Mouse (Mus musculus) heart, embryonic 10.5 days (tissue): Measurements from ENCODE around the gene Olfr288. TPM values are rescaled to one million over a fixed set of nuclear protein-coding genes. Genes with fewer than 3 reads are reported as not detected.

Experiments
- DNase-seq: peaks from one replicate; pipeline ENCODE4 v3.0.0-alpha.2; 2017; ENCODE audit warnings: low spot score
- H3K27ac ChIP-seq: fragments of 300-500 bp; sonication (generic); 2 replicates; pipeline ENCODE4 v1.5.1; 2016; ENCODE audit warnings: mild to moderate bottlenecking
- H3K27me3 ChIP-seq: fragments of 300-500 bp; sonication (generic); 2 replicates; pipeline ENCODE4 v1.6.1; 2016; ENCODE audit warnings: mild to moderate bottlenecking; ENCODE audit not compliant: poor library complexity, insufficient read depth, severe bottlenecking
- H3K36me3 ChIP-seq: fragments of 300-500 bp; sonication (generic); 2 replicates; pipeline ENCODE4 v1.6.1; 2016; ENCODE audit warnings: mild to moderate bottlenecking, moderate library complexity
- H3K4me1 ChIP-seq: fragments of 300-500 bp; sonication (generic); 2 replicates; pipeline ENCODE4 v1.6.1; 2016; ENCODE audit warnings: mild to moderate bottlenecking
- H3K4me3 ChIP-seq: fragments of 300-500 bp; sonication (generic); 2 replicates; pipeline ENCODE4 v1.5.1; 2016; ENCODE audit warnings: mild to moderate bottlenecking, moderate library complexity
- H3K9me3 ChIP-seq: fragments of 300-500 bp; sonication (generic); 2 replicates; pipeline ENCODE4 v1.6.1; 2016; ENCODE audit warnings: mild to moderate bottlenecking, moderate library complexity
- WGBS: fragments of 180-500 bp; shearing (Covaris S2); methylation state at CpG from one replicate; pipeline ENCODE4 v1.1.7; 2016; 5-methylcytosine and 5-hydroxymethylcytosine counted together
- polyA plus RNA-seq: library from polyadenylated mRNA; unstranded; fragments of >200 nt; fragmentation: Nextera tagmentation; extraction: Ambion mirVana; gene quantifications from 2 replicates; pipeline ENCODE4 v1.2.1, GENCODE M21; 2016

The Olfr288 gene
- polyA plus RNA-seq, 1 experiment from 2014 or later: not detected

GRCm38 (mm10) chr15:98139763-98140162 lies 55.6 kb downstream of the Olfr288 start:
- H3K4me3 ChIP-seq: no peak overlapping the region
- WGBS: 91% methylated on average over 7 of the region's 7 CpGs
- no peak for DNase-seq
- H3K9me3 ChIP-seq: no peaks in the 10 kb centered on the region
- no peak overlapping the region for H3K27ac ChIP-seq
- H3K4me1 ChIP-seq: peaks cover 7% of the 10 kb centered on the region; the same call in 1 of the 2 replicates
- peaks cover 75% of the 10 kb centered on the region for H3K36me3 ChIP-seq
- H3K27me3 ChIP-seq: no peaks in the 10 kb centered on the region

- Histone ChIP-seq H3K9me3 (no peaks in the 10 kb centered on the region), H3K27me3 (no peaks in the 10 kb centered on the region), H3K27ac (no peak overlapping the region), H3K4me1 (no peaks in the 10 kb centered on the region), H3K4me3 (no peak overlapping the region), H3K36me3 (peaks cover 96% of the 10 kb centered on the region)
- no peak for DNase-seq
- 93% methylated on average over 9 of the region's 9 CpGs for WGBS
Measured at GRCm38 (mm10) chr15:98136871-98137270, 58.5 kb downstream of the Olfr288 start.

Other genes with a start within 250 kb of the Olfr288 start
- 32.0 and 33.5 TPM in 2 replicates for gene Tmem106c, start 231.3 kb downstream of the Olfr288 start, polyA plus RNA-seq
- gene Col2a1, start 190.8 kb downstream of the Olfr288 start, polyA plus RNA-seq: 131 and 160 TPM in 2 replicates
- 47.1 and 67.5 TPM in 2 replicates for gene Pfkm, start 103.0 kb downstream of the Olfr288 start, polyA plus RNA-seq
- 26.8 and 30.5 TPM in 2 replicates for gene Senp1, start 101.8 kb downstream of the Olfr288 start, polyA plus RNA-seq
- 54.9 and 77.1 TPM in 2 replicates for gene Asb8, start 29.9 kb downstream of the Olfr288 start, polyA plus RNA-seq
- gene Ccdc184, start 28.4 kb downstream of the Olfr288 start, polyA plus RNA-seq: 0.58 and 0.85 TPM in 2 replicates
- not detected in 2 replicates for gene Gm44579, start 25.4 kb upstream of the Olfr288 start, polyA plus RNA-seq
- gene Olfr287, start 25.5 kb upstream of the Olfr288 start, polyA plus RNA-seq: 0.18 TPM in 1 of 2 replicates, not detected in the other
- gene Olfr286, start 38.9 kb upstream of the Olfr288 start, polyA plus RNA-seq: not detected in 2 replicates
- not detected in 2 replicates for gene H1fnt, start 61.8 kb upstream of the Olfr288 start, polyA plus RNA-seq
- 1.1 and 1.4 TPM in 2 replicates for gene Zfp641, start 100.6 kb upstream of the Olfr288 start, polyA plus RNA-seq
- not detected in 2 replicates for gene Olfr285, start 121.8 kb upstream of the Olfr288 start, polyA plus RNA-seq
- gene Olfr284, start 145.4 kb upstream of the Olfr288 start, polyA plus RNA-seq: not detected in 2 replicates
- not detected in 2 replicates for gene Olfr283, start 185.4 kb upstream of the Olfr288 start, polyA plus RNA-seq
- not detected in 2 replicates for gene Olfr282, start 235.7 kb upstream of the Olfr288 start, polyA plus RNA-seq